Mouse (Mus musculus) kidney, embryonic 14.5 days (tissue): ENCODE data around the gene Gm12800. TPM values are rescaled to one million over a fixed set of nuclear protein-coding genes. Genes with fewer than 3 reads are reported as not detected.
A peak's percentile ranks its signal among the peaks of the same experiment; 100 is the strongest.
"Not testable (repeated sequence)": the region's sequence is repeated elsewhere in the genome, so short reads cannot be mapped to it uniquely, and the experiment has no call there.

Experiments
- ATAC-seq: fragments of 200-750 bp; cut with Nextera tagmentation; 2 replicates; pipeline ENCODE4 v1.8.0; 2017; ENCODE audit warnings: moderate number of reproducible peaks, mild to moderate bottlenecking, moderate TSS enrichment, moderate library complexity; ENCODE audit not compliant: low FRiP score, low TSS enrichment
- H3K27ac ChIP-seq: fragments of 300-500 bp; sonication (generic); 2 replicates; pipeline ENCODE4 v1.5.1; 2014; ENCODE audit warnings: low read depth, mild to moderate bottlenecking, low read length, moderate library complexity, mixed read lengths
- H3K27me3 ChIP-seq: fragments of 300-500 bp; sonication (generic); 2 replicates; pipeline ENCODE4 v1.6.1; 2014; ENCODE audit warnings: mild to moderate bottlenecking, low read length; ENCODE audit not compliant: control insufficient read depth, insufficient read depth
- H3K36me3 ChIP-seq: fragments of 300-500 bp; sonication (generic); 2 replicates; pipeline ENCODE4 v1.6.1; 2014; ENCODE audit warnings: low read length, mixed read lengths; ENCODE audit not compliant: control insufficient read depth, insufficient read depth
- H3K4me1 ChIP-seq: fragments of 300-500 bp; sonication (generic); 2 replicates; pipeline ENCODE4 v1.6.1; 2014; ENCODE audit warnings: low read length, mixed read lengths; ENCODE audit not compliant: control insufficient read depth, insufficient read depth
- H3K4me2 ChIP-seq: fragments of 300-500 bp; sonication (generic); replicated peaks from 2 replicates; pipeline ENCODE4 v1.6.1; 2014; ENCODE audit warnings: low read depth, mild to moderate bottlenecking, low read length
- H3K4me3 ChIP-seq: fragments of 300-500 bp; sonication (generic); 2 replicates; pipeline ENCODE4 v1.5.1; 2014; ENCODE audit warnings: mild to moderate bottlenecking, low read length
- H3K9ac ChIP-seq: fragments of 300-500 bp; sonication (generic); 2 replicates; pipeline ENCODE4 v1.6.1; 2014; ENCODE audit warnings: low read depth, mild to moderate bottlenecking, low read length, moderate library complexity
- H3K9me3 ChIP-seq: fragments of 300-500 bp; sonication (generic); 2 replicates; pipeline ENCODE4 v1.6.1; 2016; ENCODE audit warnings: low read length; ENCODE audit not compliant: control insufficient read depth
- WGBS: fragments of 180-500 bp; shearing (Covaris S2); extraction: QIAGEN DNeasy Blood & Tissue Kit; methylation state at CpG from one replicate; pipeline ENCODE4 v1.1.7; 2014; 5-methylcytosine and 5-hydroxymethylcytosine counted together
- polyA plus RNA-seq: library from polyadenylated mRNA; unstranded; fragments of >200 nt; fragmentation: Nextera tagmentation; extraction: Ambion mirVana; gene quantifications from 2 replicates; pipeline ENCODE4 v1.2.1, GENCODE M21; 2014

Gm12800 gene
- polyA plus RNA-seq: not detected in 2 replicates

DNA sequence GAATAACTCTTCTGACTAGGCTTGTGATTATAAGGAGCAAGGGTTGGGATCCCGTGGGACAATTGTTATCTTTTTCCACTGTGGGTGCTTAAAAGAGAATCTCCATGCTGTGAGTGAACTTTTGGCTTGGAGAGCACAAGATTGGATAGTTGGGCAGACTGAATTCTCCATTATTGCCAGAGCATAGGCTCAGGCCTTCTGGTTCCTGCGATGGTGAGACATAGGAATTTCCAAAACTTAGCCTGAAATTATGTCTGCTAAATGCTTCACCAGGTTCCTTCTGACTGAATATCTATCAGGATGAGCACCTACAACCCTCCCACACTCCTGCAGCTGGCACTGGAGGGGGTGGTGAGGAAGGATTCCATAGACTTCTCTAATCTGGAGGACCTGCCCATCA lies at the start of gene Gm12800:
TSS of gene Gm12800 (plus strand) at position 301 of the 400 bp plus-strand sequence.
- not testable (repeated sequence) for ATAC-seq, H3K36me3 ChIP-seq, H3K27ac ChIP-seq, H3K4me1 ChIP-seq, H3K4me2 ChIP-seq, H3K9ac ChIP-seq, H3K9me3 ChIP-seq, H3K27me3 ChIP-seq, H3K4me3 ChIP-seq
- WGBS: 96% methylated on average over 1 of the region's 2 CpGs

DNA sequence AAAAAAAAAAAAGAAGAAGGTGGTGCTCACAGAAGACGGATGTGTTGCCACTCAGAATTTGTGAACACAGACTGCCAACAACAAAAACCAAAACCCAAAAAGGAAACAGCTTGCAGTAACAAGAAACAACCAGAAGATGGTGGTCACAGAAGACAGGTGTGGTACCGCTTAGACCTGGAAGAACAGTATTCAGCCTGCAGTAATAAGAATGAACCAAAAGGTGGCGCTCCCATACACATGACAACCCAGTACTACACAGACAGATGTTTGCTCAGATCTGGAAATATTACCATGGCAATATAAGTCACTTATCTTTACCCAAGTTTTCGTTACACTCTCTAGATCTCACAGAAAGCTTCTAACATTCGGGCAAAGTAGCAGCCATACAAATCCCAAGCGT lies 48.0 kb upstream of the Gm12800 start:
- Histone ChIP-seq H3K27ac (no peak overlapping the region), H3K4me2 (no peak overlapping the region), H3K9me3 (no peaks in the 10 kb centered on the region), H3K27me3 (no peaks in the 10 kb centered on the region), H3K9ac (no peak overlapping the region), H3K4me3 (no peak overlapping the region), H3K36me3 (no peaks in the 10 kb centered on the region), H3K4me1 (no peaks in the 10 kb centered on the region)
- 44% methylated on average over 6 of the region's 6 CpGs for WGBS
- 0 out of 2 replicates have a peak, but pooled peaks have one; percentile 55 for ATAC-seq

DNA sequence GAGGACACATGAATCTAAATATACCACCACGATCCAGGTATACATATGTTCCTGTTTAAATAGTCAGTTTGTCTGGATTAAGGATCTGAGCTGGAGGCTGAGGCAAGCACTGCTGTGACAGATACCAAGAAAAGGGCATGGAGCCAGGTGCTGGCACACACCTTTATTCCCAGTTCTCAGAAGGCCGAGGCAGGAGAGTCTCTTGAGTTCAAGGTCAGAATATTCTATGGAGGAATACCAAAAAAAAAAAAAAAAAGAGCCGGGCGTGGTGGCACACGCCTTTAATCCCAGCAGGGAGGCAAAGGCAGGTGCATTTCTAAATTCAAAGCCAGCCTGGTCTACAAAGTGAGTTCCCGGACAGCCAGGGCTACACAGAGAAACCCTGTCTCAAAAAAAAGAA lies 46.6 kb upstream of the Gm12800 start:
- H3K27me3 ChIP-seq: no peaks in the 10 kb centered on the region
- H3K9ac ChIP-seq: no peak overlapping the region
- no peak overlapping the region for H3K4me3 ChIP-seq
- H3K36me3 ChIP-seq: no peaks in the 10 kb centered on the region
- H3K4me2 ChIP-seq: no peak overlapping the region
- no peaks in the 10 kb centered on the region for H3K9me3 ChIP-seq
- H3K27ac ChIP-seq: no peak overlapping the region
- ATAC-seq: no peak
- WGBS: 85% methylated on average over 5 of the region's 6 CpGs
- H3K4me1 ChIP-seq: no peaks in the 10 kb centered on the region

DNA sequence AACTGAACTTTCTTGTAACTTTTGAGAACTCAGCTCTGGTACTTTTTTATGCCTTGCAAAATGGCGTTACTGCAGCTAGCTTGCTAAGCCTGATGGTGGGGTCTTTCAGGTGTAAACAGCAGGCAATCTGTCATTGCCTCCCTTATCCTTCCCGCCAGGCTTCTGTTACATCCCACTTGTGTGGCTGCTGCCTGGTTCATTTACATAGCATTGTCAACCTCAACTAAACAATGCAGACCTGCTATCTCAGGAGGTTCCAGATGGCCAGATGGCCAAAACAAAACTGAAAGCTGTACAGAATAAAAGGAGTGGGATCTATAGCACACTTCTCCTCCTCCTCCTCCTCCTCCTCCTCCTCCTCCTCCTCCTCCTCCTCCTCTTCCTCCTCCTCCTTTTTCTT lies 36.9 kb upstream of the Gm12800 start:
- not testable (repeated sequence) for ATAC-seq, H3K27me3 ChIP-seq, H3K9me3 ChIP-seq, H3K4me2 ChIP-seq, H3K36me3 ChIP-seq, H3K27ac ChIP-seq, H3K4me3 ChIP-seq, H3K9ac ChIP-seq, H3K4me1 ChIP-seq
- 67% methylated on average over 2 of the region's 2 CpGs for WGBS

DNA sequence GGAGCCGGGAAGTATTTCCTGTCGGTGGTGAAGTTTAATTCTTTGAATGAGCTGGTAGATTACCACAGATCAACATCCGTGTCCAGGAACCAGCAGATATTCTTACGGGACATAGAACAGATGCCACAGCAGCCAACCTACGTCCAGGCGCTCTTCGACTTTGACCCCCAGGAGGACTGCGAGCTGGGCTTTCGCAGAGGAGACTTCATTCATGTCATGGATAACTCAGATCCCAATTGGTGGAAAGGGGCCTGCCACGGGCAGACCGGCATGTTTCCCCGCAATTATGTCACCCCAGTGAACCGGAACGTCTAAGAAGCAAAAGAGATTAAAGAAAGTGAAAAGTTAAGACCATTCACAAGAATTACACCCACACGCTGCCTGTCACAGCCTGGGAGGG lies 33.2 kb upstream of the Gm12800 start:
- H3K36me3 ChIP-seq, H3K9ac ChIP-seq, H3K4me3 ChIP-seq, H3K27me3 ChIP-seq, H3K27ac ChIP-seq, H3K9me3 ChIP-seq, H3K4me1 ChIP-seq, H3K4me2 ChIP-seq: not testable (repeated sequence)
- WGBS: 55% methylated on average over 15 of the region's 15 CpGs
- peak; percentile 77; the same call in 1 of the 2 replicates for ATAC-seq

DNA sequence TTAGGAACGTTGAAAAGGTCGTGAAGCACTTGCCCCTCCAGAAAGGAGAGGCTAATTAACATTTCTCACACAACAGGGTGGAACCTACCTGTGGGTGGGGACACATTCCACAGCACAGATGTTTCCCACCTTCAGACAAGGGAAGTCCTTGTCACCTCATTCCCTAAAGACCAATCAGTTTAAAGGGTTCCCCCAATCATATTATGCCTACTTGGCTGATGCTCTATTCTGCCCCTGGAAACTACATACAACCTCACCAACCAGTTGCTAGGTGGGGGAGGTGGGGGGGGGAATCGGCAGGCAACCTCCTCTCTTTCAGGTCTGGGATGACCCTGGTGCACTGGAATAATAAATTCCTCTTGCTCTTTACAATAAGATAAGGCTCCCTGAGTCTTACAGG lies 25.3 kb upstream of the Gm12800 start:
- no peaks in the 10 kb centered on the region for H3K27me3 ChIP-seq
- no peak for ATAC-seq
- 23% methylated on average over 3 of the region's 3 CpGs for WGBS
- no peak overlapping the region for H3K27ac ChIP-seq
- H3K4me2 ChIP-seq: no peak overlapping the region
- H3K4me1 ChIP-seq: no peaks in the 10 kb centered on the region
- no peak overlapping the region for H3K9ac ChIP-seq
- H3K4me3 ChIP-seq: no peak overlapping the region
- H3K36me3 ChIP-seq: no peaks in the 10 kb centered on the region
- H3K9me3 ChIP-seq: no peaks in the 10 kb centered on the region

DNA sequence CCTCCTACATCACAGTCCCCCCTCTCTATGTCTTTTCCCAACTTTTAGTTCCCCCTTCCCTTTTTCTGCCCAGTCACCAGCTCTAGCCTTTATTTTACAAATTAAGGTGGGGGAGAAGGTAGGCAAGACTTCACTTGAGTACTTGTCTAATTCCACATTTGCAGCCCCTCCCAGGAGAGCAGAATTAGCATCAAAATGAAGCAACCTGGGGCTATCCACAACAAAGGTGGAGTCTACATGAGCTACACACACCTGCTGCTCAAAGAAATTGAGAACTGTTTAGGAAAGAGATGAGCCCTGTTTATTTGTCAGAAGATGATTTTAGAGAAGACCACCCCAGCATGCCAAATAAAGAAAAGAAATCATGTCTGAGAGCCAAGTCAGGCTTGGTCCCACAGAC lies 19.5 kb upstream of the Gm12800 start:
- no peak overlapping the region for H3K9ac ChIP-seq
- H3K9me3 ChIP-seq: no peaks in the 10 kb centered on the region
- no peak overlapping the region for H3K4me3 ChIP-seq
- H3K27ac ChIP-seq: no peak overlapping the region
- no peaks in the 10 kb centered on the region for H3K36me3 ChIP-seq
- H3K4me1 ChIP-seq: no peaks in the 10 kb centered on the region
- ATAC-seq: no peak
- H3K27me3 ChIP-seq: no peaks in the 10 kb centered on the region
- H3K4me2 ChIP-seq: no peak overlapping the region

DNA sequence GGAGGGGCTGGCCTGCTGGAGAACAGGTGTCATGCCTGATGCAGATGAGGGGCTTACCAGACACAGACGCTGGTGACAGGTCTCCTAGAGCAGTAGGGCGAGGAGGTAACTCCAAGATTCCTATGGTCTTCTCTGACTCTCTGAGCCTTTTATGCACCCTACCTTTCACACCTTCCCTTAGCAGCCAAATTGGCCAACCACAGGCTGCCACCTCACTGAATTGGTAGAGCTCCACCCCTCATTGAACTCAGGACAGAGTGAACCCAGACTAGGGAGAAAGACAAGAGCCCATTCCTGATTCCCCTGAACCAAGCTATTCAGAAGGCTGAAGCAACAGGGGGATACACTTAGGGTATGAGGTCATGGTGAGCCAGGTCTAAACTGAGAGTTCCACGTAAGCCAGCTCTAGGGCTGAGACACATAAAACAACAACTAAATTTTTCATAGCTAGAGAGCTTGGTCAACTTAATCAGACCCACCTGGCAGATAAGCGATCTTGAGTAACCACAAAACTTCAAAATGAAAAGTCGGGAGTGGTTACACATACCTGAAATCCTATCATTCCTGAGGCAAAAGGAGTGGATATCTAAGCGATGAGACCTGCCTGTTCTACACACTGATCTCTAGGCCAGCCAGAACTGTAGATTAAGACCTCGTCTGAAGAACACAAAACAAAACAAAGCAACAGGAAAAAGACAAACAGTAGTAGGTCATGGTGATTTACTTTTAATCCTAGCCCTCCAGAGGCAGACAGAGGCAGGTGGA lies 15.1 kb upstream of the Gm12800 start, which contains the start of gene C130073F10Rik:
TSS of gene C130073F10Rik (minus strand) at position 134 of the 765 bp plus-strand sequence.
- Histone ChIP-seq H3K4me1 (no peaks in the 10 kb centered on the region), H3K36me3 (no peaks in the 10 kb centered on the region), H3K27ac (no peak within 1 kb of the TSS), H3K4me2 (no peak within 1 kb of the TSS), H3K4me3 (no peak within 1 kb of the TSS), H3K9me3 (no peaks in the 10 kb centered on the region), H3K27me3 (no peaks in the 10 kb centered on the region), H3K9ac (no peak within 1 kb of the TSS)
- 80% methylated on average over 7 of the region's 7 CpGs for WGBS
- no peak for ATAC-seq

DNA sequence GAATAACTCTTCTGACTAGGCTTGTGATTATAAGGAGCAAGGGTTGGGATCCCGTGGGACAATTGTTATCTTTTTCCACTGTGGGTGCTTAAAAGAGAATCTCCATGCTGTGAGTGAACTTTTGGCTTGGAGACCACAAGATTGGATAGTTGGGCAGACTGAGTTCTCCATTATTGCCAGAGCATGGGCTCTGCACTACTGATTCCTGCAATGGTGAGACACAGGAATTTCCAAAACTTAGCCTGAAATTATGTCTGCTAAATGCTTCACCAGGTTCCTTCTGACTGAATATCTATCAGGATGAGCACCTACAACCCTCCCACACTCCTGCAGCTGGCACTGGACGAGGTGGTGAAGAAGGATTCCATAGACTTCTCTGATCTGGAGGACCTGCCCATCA lies 31.2 kb downstream of the Gm12800 start, which contains the start of gene Gm12794:
TSS of gene Gm12794 (plus strand) at position 301 of the 400 bp plus-strand sequence.
- 63% methylated on average over 2 of the region's 2 CpGs for WGBS
- H3K27me3 ChIP-seq, H3K9me3 ChIP-seq, H3K4me3 ChIP-seq, H3K36me3 ChIP-seq, ATAC-seq, H3K4me1 ChIP-seq, H3K9ac ChIP-seq, H3K27ac ChIP-seq, H3K4me2 ChIP-seq: not testable (repeated sequence)
